Mouse (Mus musculus) c-Kit-positive CD71-negative TER-119-negative erythroid progenitor cells, embryonic 14.5 days (primary cell): Measurements from ENCODE around the gene Cecr2.

Experiments
- DNase-seq: peaks from one replicate; pipeline ENCODE4 v3.0.0-alpha.2; 2013; ENCODE audit warnings: low read depth

The Cecr2 gene

GRCm38 (mm10) chr6:120667911-120668310, 1.7 kb downstream of the Cecr2 start:
- no peak for DNase-seq

- DNase-seq, result no peak
Observed at GRCm38 (mm10) chr6:120674121-120674520, 8.0 kb downstream of the Cecr2 start.

GRCm38 (mm10) chr6:120674881-120675280, 8.7 kb downstream of the Cecr2 start:
- DNase-seq, result no peak

GRCm38 (mm10) chr6:120675979-120676378, 9.8 kb downstream of the Cecr2 start:
- no peak for DNase-seq

- no peak for DNase-seq
Observed at GRCm38 (mm10) chr6:120683351-120683750, 17.2 kb downstream of the Cecr2 start.

- DNase-seq, result no peak
Observed at GRCm38 (mm10) chr6:120684750-120685149, 18.6 kb downstream of the Cecr2 start.

GRCm38 (mm10) chr6:120686872-120687650, 20.9 kb downstream of the Cecr2 start:
- DNase-seq, result no peak

GRCm38 (mm10) chr6:120700221-120700620, 34.1 kb downstream of the Cecr2 start:
- no peak for DNase-seq

- DNase-seq, result no peak
Observed at GRCm38 (mm10) chr6:120704376-120704775, 38.2 kb downstream of the Cecr2 start.

GRCm38 (mm10) chr6:120708759-120709158, 42.6 kb downstream of the Cecr2 start:
- no peak for DNase-seq

GRCm38 (mm10) chr6:120714806-120715205, 48.6 kb downstream of the Cecr2 start:
- DNase-seq, result no peak

- no peak for DNase-seq
Observed at GRCm38 (mm10) chr6:120715227-120715626, 49.1 kb downstream of the Cecr2 start.

GRCm38 (mm10) chr6:120715851-120716250, 49.7 kb downstream of the Cecr2 start:
- no peak for DNase-seq

GRCm38 (mm10) chr6:120716531-120716984, 50.4 kb downstream of the Cecr2 start:
- no peak for DNase-seq

- no peak for DNase-seq
Observed at GRCm38 (mm10) chr6:120725986-120726385, 59.8 kb downstream of the Cecr2 start.

GRCm38 (mm10) chr6:120736011-120736410, 69.8 kb downstream of the Cecr2 start:
- no peak for DNase-seq

- DNase-seq, result peak; percentile 35
Observed at GRCm38 (mm10) chr6:120736566-120736965, 70.4 kb downstream of the Cecr2 start.

GRCm38 (mm10) chr6:120743130-120743529, 77.0 kb downstream of the Cecr2 start:
- no peak for DNase-seq

- DNase-seq, result no peak
Observed at GRCm38 (mm10) chr6:120744266-120744665, 78.1 kb downstream of the Cecr2 start.

GRCm38 (mm10) chr6:120746416-120746815, 80.2 kb downstream of the Cecr2 start:
- DNase-seq, result no peak

GRCm38 (mm10) chr6:120761151-120761550, 95.0 kb downstream of the Cecr2 start:
- DNase-seq, result no peak

GRCm38 (mm10) chr6:120769972-120770371, 103.8 kb downstream of the Cecr2 start:
- no peak for DNase-seq

GRCm38 (mm10) chr6:120771366-120771765, 105.2 kb downstream of the Cecr2 start:
- no peak for DNase-seq

- DNase-seq, result no peak
Observed at GRCm38 (mm10) chr6:120772025-120772424, 105.9 kb downstream of the Cecr2 start.
